Mouse (Mus musculus) urinary bladder, postnatal 25 days (tissue): Measurements from ENCODE around the gene Klhdc9.
"Not testable (repeated sequence)": the region's sequence is repeated elsewhere in the genome, so short reads cannot be mapped to it uniquely, and the experiment has no call there.

Experiments
- DNase-seq: peaks from one replicate; pipeline ENCODE4 v3.0.0; 2022; ENCODE audit warnings: low spot score

Gene Klhdc9

GRCm38 (mm10) chr1:171356814-171357213, 3.8 kb downstream of the Klhdc9 start:
- no peak for DNase-seq

- no peak for DNase-seq
Observed at GRCm38 (mm10) chr1:171355812-171356340, 4.7 kb downstream of the Klhdc9 start.

GRCm38 (mm10) chr1:171349210-171349609, 11.4 kb downstream of the Klhdc9 start:
- no peak for DNase-seq

- no peak for DNase-seq
Observed at GRCm38 (mm10) chr1:171348665-171349064, 11.9 kb downstream of the Klhdc9 start.

DNA sequence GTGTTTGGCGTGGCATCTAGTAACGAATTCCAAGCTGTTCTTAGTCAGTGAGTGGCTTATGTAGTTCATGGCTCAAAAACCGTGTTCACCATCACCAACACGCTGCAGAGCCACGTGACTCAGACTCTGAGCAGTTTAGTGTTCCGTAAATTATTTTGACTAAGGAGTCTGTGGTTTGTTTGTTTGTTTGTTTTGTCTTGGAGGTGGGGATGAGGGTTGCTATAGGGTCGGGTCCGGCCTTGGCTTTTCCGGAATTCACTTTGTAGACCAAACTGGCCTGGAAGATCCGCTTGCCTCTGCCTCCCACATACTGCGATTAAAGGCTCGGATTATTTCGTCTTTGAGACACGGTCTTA, 14.5 kb downstream of the Klhdc9 start:
- no peak for DNase-seq

- DNase-seq: peak; percentile 87
Observed at GRCm38 (mm10) chr1:171345225-171346094, 15.1 kb downstream of the Klhdc9 start, which contains the start of the genes Nit1 and Pfdn2. TSS of gene Nit1 (minus strand) at chr1:171345646. TSS of gene Pfdn2 (plus strand) at chr1:171345670.

DNA sequence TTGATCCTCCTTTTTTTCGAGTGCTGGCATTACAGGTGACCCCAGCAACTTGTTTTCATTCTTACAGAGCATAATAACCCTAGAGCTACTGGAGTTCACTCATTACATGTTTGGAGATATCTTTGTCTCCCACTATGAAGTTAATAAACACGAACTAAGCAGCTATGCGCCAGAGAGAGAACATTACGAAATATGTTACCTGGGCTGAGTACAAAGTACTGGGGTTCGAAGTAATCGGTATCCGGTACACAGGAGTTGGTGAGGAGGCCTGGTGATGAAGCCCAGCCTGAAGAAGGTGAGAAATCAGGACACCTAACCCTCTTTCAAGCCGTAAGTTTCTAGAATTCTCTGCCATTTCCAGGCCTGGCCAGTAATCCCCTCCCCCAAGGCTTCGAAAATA, 15.9 kb downstream of the Klhdc9 start:
- DNase-seq: no peak

DNA sequence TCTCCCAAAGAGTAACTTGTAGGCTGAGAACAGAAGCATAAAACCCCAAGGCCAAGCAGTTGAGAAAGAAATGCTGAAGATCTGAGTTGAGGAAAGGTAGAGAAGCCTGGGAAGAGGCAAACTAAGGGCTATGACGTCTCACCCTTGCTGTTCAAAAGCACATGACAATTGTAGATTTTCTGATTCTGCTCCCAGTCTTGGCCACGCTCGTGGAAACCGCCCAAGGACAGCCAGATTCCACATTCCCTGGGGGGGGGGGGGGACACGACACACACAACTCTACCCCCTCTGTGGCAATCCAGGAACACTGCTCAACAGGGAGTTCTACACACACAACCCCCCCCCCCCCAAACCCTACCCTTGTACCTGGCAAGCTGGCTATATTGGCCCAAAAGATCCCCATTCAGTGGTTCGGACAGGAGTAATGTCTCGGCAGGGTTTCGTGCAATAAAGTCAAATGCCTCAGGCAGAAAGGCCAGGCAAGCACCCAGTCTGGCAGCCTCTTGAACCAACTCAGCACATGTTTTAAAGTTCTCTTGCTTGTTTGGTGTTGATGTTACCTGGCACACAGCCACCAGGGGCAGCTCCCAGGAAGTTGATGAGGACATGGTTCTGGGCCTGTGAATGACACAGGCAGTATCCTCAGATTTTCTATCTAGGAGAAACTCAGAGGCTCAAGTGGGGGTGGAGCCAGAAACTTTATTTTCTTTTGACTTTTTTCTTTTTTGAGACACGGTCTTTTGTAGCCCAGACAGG, 16.5 kb downstream of the Klhdc9 start:
- DNase-seq: no peak

- no peak for DNase-seq
Observed at GRCm38 (mm10) chr1:171342262-171343207, 18.1 kb downstream of the Klhdc9 start.

GRCm38 (mm10) chr1:171330216-171330560, 30.4 kb downstream of the Klhdc9 start:
- DNase-seq: no peak

- no peak for DNase-seq
Observed at GRCm38 (mm10) chr1:171329433-171330215, 31.0 kb downstream of the Klhdc9 start.

DNA sequence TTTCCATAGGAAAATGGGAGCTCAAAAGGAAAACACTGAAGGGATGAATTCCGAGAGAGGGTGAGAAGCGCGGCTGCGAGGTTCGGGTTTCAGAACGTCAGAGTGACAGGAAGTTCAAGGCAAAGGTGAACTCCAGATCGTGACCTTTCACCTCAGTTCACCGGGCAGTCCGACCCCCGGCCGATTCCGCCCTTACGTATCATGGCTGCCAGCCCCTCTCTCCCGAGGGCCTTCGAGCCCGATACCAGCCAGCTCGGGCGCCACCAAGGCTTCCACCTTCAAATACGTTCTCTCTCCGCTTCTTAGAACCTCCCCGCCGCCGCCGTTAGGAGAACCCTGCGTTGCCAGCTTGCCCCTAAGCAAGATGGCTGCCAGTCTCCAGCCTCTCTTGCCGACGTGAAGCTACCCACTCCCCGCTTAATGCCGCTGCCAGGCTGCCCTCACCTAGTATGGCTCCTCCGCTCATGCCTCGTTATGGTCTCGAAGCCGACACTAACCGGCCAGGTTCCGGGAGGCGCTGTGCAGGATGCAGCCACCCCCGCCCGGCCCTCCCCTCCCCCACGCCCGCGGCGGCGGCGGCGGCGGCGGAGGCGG, 31.7 kb downstream of the Klhdc9 start, which contains the start of gene Dedd:
Gene Dedd, plus strand, starts transcription at position 307 of the 594 bp plus-strand sequence.
- DNase-seq: peak; percentile 75

GRCm38 (mm10) chr1:171328244-171328643, 32.4 kb downstream of the Klhdc9 start:
- DNase-seq: no peak

GRCm38 (mm10) chr1:171326588-171326987, 34.0 kb downstream of the Klhdc9 start:
- not testable (repeated sequence) for DNase-seq

DNA sequence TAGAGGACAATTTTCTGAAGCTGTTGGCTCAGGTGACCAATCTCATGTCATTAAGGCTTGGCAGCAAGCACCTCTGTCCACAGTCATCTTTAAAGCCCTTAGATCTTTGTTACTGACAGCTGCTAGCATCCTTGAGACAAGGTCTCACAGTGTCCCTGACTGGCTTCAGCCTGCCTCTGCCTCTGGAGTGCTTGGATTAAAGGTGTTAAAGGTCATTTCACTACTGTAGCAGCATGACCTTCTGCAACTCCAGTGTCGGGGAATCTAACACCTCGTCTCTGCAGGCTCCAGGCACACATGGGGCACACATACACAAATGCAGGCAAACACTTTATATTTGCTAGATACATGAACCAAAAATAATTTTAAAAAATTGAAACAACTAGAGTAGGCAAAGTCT, 35.0 kb downstream of the Klhdc9 start:
- DNase-seq: no peak

DNA sequence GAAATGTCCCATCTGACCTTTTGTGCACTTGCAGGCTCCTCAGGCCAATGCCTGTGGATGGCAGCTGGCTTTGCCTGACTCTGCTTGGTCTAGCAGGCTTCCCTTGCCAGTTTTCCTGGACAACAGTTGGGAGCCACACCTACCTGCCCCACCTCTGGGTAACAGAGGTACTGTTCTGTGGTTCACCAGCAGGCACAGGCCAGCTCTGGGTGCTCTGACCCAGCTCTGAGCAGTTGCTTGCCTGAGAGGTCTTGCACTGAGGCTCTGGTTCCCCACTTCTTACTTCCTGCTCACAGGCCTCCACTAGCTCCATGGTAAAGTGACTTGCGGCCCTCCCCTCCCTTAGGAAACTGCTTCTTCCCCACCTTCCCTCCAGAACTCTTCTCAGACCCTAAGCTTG, 38.6 kb downstream of the Klhdc9 start:
- no peak for DNase-seq

GRCm38 (mm10) chr1:171321415-171321814, 39.2 kb downstream of the Klhdc9 start:
- DNase-seq: no peak

- DNase-seq: no peak
Observed at GRCm38 (mm10) chr1:171320151-171320550, 40.4 kb downstream of the Klhdc9 start.

GRCm38 (mm10) chr1:171319748-171320147, 40.9 kb downstream of the Klhdc9 start:
- DNase-seq: no peak

- DNase-seq: no peak
Observed at GRCm38 (mm10) chr1:171309321-171309720, 51.3 kb downstream of the Klhdc9 start.
